Mouse (Mus musculus) adrenal gland, postnatal 4 days (tissue): ENCODE data around the gene Itgbl1. TPM values are rescaled to one million over a fixed set of nuclear protein-coding genes. Genes with fewer than 3 reads are reported as not detected.
"Not testable (repeated sequence)": the region's sequence is repeated elsewhere in the genome, so short reads cannot be mapped to it uniquely, and the experiment has no call there.

Source experiments
- DNase-seq, 2 experiments: peaks; one replicate each; pipeline ENCODE4 v3.0.0; 2021 to 2022; ENCODE audit warnings: low spot score in 2 of 2, mixed read lengths in 2 of 2
- long read RNA-seq, 2 experiments: library from polyadenylated mRNA; stranded (forward); transcript quantifications; one replicate each; pipeline ENCODE4 v2.0.0; 2021
- total RNA-seq, 2 experiments: library from RNA; stranded (reverse); gene quantifications; 2 replicates each; pipeline ENCODE4 v1.2.3; 2021

Gene Itgbl1
- 1 to 10 TPM; 1.8 to 1.9 TPM for total RNA-seq
- long read RNA-seq, experiment 1, full-length matches to known transcripts: 1 of 1 reads
- long read RNA-seq, experiment 1, partial matches to known transcripts: 0 of 1 reads
- long read RNA-seq, experiment 1, other reads (novel, unspliced or antisense): 0 of 1 reads
- long read RNA-seq, experiment 2, partial matches to known transcripts: 1 of 1 reads
- long read RNA-seq, experiment 2, other reads (novel, unspliced or antisense): 0 of 1 reads

DNA sequence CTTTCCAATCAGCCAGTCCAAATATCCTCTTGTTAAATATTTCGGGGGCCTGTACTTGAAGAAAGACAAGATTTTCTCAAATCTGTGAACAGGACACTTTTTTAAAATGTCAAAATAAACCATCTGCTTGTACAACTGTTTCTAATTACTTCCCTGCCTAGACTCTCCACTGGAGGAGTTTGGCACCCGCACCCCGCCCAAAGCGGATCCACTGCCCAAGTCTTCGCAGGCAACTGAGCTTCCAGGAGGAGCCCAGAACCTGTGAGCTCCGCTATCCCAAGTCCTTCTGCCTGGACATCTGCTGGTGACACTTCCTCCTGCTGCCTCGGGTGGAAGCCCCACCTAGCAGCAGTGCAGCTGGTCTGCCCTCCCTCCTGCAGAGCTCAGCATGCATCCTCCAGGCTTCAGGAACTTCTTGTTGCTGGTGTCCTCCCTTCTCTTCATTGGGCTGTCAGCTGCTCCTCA lies at the start of gene Itgbl1:
Gene Itgbl1 (plus strand): TSS at position 51 of the 465 bp plus-strand sequence.
- DNase-seq: no peak

DNA sequence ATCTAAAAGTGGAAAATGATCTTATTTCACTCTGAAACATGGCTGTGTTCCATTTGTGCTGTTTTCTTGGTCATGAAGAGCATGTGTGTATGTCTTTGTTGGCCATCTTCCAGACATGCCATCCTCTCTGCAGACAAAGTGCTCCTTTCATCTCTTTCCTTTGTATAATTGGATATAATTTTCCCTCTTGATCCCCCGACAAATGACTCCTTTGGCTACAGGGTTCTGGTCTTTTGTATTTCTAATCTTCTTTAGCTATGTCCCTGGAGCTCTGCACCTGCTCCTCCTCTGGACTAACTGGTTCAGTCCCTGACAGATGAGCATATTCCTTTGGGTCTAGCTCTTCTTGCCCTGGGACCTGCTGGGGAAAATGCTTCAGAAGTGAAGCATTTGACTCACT lies 36.8 kb upstream of the Itgbl1 start:
- DNase-seq: no peak

DNA sequence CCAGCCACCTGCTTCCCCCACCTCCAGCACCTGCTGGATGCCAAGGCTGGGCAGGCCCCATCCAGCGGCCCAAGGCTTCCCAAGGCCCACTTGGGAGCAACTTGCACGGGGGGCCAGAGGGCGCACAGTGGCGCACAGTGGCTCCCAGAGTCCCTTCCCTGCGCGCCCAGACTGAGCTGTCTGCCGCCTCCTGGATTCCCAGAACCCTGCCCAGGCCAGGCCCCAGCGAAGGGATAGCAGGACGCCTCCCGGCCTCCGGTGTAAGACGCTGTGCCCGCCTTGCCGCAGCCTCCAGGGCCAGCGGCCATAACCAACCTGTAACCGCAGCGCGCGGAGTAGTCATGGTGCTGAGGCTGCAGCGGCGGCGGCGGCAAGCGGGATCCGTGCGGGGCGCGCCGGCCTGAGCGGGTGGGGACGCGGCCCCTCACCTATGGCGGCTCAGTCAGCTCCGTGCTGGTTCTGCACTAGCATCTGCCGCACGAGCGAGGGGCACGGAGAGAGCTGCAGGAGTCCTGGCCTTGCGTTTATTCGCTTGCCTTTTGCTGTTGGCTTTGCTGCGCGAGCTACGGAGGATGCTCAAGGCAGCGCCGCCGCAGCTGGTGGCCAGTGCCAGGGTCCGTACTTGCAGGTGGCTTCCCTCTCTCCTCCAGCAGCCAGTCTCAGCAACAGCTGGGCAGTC lies 33.1 kb upstream of the Itgbl1 start, which contains the start of gene Nalcn:
Gene Nalcn (minus strand): TSS at position 644 of the 679 bp plus-strand sequence.
- DNase-seq: peak; percentile 4 to 10

DNA sequence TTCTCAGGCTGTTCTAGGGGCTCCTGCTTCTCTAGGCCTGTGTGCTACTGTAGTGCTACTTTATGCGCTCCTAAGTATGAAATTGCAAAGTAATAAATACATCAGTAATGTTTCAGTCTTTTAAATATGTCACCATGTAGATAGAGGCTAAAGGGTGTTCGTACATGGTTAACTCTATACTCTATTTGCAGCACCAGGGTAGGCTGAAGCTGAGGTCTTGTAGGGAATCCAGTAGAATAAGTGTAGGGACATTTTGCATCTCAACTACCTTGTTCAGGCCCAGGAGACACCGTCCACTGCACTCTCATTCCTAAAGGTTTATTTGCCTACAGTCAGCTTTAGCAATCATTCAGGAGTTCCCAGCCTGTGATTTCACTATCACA lies 32.6 kb upstream of the Itgbl1 start:
- DNase-seq: no peak

DNA sequence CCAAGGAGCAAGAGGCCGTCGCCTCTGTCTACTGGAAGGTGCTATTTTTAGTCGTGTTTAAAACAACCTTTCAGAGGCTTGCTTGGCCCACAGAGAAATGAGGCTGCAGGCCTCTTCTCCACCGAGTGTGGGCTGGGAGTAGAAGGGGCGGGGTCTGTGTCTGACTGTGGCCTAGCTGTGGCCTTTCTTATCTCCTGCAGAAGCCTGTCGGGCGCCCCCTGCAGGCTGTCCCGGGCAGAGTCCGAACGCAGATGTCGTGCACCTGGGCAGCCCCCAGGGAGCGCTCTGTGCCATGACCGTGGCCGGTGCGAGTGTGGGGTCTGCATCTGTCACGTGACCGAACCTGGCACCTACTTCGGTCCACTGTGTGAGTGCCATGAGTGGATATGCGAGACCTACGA lies 1.3 kb downstream of the Itgbl1 start:
- DNase-seq: peak; percentile 18 to 24

DNA sequence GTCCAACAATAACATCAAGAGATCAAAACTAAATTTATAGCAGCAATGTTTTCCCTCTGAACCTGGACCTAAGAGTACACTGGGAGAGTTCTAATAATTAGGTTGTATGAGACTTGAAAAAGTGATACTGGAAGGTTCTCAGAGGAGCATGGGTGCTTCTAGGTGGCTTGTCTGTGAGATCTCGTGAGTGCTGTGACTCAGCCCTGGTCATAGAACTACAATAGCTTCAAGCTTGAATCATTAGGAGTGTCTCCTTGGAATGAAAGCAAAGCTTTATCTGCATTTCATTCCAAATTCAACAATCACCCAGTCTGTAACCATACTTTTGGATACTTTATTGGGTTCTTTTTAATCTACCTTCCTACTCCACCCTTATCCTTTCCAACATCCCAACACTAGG lies 2.6 kb downstream of the Itgbl1 start:
- DNase-seq: no peak

DNA sequence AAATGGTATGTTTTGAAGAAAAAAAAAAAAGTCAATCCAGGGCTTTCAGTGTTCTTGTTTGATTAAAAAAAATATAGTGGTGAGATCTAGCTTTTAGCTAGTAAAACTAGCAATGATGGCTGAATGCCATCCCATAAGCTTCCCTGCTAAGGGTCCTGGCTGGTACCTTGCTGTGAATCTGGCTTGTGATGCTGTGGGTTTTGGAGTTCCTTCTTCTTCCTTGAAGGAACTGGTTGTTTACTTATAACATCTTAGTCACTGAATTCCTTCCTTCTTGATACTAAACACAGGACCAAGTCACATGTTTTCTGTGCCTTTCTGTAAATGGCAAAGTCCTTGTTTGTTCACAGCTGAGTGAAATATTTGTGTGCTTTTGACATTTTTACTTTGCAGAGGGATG lies 3.4 kb downstream of the Itgbl1 start:
- DNase-seq: no peak

DNA sequence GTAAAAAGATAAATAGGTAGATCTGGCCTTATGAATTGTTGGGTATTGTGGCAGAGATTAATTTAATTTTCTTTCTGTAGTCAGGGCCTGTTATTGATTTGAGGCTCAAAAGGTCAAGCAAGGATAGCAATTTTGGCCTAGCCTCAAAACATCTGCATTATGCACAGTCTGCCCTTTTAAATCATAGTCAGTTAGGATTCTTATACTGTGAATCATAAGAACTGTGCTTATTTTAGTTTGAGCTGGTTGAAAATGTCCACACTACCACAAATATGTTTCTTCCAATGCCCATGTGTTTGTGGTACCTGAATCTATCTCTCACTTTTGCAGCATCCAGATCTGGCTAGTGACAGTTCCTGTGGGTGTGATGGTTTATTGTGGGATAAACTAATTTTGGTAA lies 4.7 kb downstream of the Itgbl1 start:
- no peak for DNase-seq

DNA sequence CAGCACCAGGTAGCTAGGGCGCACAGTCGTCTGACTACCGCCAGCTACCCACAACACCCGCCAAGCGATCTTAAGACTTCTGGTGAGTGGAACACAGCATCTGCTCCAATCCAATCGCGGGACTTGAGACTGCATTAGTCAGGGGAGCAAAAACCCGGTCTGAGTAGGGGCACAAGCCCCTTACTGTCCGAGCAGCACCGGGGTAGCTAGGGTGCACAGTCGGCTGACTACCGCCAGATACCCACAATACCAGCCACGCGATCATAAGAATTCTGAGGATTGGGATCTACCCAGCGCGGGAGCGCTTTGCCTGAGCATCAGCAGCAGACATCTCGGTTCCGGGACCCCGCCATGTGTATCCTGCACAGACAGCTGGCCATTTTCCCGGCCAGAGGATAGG lies 11.3 kb downstream of the Itgbl1 start:
- DNase-seq: not testable (repeated sequence)

DNA sequence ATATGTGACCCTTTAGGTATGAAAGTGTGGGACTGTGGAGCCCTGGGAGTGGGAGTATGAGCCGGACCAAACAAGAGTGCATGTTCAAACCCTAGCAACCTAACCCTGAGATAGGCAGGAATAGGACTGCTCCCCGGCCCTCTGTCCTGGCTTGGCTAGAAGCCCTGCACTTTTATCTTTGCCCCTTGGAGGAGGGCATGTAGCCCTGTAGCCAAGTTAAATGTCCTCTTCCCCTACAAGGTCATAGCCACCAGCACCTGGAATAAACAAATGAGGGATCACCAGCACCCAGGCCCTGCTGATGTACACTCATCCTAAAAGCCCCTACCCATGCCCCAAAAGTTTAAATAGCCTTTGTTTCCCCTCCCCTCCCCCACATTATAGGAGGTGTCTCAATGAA lies 18.3 kb downstream of the Itgbl1 start:
- no peak for DNase-seq

DNA sequence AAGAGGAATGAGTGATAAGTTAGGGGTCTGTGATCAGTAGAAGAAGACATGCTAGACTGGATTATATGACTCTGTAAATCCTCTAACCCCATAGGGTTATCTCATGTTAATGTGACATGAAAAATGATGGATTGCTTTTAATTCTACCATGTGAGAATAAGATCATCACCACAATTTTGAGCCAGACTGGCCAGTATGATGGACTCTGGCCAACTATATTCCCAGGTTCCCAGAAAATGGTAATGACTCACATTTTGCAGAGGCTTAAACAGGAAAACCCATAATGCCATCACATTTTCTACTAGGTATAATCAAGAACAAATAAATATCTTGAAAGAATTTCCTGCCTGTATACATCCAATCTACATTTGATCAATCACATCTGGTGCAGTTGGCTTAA lies 55.0 kb downstream of the Itgbl1 start:
- no peak for DNase-seq

DNA sequence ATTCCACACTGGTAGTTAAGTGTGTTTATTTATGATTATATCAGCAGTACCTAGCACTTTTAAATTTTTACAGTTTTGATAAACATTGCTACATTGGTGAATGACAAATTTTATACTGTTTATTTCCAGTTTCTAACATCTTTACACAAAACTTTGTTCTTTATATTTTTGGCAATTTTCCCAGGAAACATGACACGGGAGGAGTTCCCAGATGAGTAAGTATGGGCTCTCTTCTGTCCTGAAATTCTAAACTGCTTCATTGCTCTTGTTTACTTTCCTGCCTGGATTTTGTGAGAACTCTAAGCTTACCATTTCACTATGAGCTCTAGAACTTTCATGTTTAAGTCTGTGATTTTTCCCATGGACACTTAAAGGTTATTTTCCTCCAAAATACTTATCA lies 82.3 kb downstream of the Itgbl1 start:
- no peak for DNase-seq

DNA sequence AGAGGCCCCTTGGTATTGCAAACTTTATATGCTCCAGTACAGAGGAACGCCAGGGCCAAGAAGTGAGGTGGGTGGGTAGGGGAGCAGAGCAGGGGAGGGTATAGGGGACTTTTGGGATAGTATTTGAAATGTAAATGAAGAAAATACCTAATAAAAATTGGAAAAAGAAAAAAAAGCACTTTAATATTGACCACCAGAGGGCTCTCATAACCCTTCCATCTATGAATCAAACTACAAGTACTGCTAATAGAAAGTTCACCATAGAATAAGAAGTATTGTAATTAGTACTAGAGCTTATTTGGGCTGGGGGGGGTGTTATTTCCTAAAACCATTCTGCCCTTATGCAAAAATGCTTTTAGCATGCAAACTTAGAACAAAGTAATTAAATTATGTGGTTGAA lies 91.2 kb downstream of the Itgbl1 start:
- no peak for DNase-seq

DNA sequence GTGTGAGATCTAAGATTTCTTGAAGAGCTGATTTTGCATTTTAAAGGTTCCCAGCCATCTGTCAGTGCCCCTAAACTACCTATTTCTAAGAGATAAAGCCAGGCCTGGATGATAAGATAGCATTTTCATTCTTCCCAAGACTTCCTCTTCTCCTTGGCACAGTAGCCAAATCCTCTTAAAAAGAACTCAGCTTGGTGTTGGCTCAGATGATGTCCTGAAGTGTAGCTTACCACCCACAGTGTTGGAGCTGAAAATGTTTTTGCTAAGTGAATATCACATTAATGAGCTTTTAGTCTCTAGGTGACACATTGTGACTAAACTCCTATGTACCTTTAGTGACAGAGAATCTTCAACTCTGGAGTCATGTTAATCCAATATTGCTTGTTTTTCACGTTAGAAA lies 99.8 kb downstream of the Itgbl1 start:
- DNase-seq: no peak

DNA sequence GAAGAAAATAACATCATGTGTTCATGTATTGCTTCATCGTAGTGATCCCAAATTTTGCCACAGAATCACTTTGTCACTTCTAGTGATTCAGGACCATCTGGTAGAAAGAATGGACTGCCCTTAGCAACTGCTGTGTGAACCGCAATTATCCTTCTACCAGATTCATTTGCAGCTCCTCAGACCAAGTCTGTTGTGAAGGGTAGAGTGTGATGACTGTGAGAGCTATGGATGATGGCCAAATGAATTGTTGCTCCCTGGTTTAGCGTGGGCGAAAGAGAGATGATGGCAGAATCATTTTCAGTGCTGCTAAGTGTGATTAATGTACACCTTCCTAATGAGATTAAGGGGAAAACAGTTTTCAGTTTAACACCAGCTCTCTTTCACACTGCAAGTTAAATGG lies 100.3 kb downstream of the Itgbl1 start:
- DNase-seq: no peak

DNA sequence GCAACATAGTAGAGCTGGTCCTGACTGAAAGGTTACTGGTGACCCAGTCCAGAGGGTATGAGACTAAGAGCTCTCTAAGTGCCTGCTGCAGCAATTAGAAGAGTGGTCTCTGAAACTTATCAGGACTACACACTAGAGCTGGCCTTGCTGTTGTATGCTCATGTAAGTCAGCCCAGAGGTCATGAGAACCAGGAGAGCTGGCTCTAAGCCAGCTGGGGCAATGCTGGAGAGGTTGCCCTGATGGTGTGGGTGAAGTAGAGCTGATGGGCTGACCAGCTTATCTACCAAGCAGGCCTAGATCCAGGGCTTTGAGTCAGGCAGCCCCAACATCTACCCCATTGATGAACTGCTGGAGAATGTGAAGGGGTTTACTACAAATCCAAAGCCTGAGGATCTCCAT lies 142.0 kb downstream of the Itgbl1 start:
- no peak for DNase-seq

DNA sequence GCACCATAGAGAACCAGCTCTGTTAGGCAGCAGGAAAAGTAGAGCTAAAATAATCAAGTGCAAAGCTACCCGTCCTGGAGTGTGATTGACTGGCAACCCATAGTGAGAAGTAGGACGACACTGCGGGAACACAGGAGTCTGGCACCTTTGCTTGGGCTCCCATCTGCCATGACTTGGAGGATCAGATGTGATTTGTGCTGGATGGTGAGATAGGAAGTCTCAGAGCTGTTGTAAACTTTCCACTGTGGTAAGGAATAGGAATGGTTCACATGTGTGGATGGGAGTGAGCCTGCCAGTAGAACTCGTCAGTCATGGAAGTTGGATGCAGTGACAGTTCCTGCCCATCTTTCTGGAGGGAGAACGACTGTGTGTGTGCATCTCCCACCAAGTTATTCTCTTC lies 177.9 kb downstream of the Itgbl1 start:
- no peak for DNase-seq

DNA sequence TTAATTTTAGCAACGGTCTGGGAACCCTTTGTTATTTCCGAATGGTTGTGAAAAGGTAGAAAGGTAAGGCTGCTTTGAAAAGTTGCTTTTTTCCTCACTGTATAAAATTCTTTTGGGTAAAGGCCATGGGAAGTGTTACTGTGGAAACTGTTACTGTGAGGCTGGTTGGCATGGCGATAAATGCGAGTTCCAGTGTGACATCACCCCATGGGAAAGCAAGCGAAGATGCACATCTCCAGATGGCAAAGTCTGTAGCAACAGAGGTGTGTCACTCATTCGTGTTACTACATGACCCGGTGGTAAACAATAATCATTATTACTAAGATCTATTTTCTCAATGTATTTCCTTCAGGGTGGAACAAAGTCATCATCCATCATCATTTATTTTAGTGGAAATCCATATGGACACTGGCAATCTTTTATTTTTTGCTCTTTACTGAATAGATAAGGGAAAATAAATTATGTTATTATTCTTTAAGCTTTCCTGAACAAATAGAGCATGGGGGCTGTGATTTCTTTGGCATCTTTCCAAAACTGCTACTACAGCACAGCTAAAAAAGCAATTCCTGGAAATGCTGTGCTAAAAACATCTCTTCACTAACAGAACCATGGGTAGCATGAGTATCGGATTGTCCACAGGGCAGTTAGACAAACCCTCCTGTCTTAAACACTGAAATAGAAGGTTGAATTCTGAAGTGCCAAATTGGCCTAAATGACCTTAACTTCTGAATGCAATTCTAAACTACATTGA lies 184.1 kb downstream of the Itgbl1 start:
- no peak for DNase-seq

DNA sequence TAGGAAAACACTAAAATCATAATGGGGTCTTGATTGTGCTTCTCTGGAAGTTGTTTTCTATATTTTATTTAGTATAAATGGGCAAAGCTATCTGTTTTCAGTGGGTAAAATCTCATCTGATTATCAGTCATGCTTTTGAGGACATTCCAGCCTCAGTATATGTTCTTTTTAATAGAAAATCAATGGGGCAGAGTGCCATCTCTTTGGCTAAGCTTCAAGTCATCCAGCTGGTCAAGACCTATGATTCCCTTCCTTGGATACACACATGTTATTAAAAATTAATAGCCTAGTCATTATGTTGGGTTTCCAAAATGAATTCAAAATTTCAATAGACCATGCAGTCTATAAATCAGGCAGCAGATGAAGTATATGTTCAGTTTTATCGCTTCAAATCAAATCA lies 204.8 kb downstream of the Itgbl1 start:
- no peak for DNase-seq

DNA sequence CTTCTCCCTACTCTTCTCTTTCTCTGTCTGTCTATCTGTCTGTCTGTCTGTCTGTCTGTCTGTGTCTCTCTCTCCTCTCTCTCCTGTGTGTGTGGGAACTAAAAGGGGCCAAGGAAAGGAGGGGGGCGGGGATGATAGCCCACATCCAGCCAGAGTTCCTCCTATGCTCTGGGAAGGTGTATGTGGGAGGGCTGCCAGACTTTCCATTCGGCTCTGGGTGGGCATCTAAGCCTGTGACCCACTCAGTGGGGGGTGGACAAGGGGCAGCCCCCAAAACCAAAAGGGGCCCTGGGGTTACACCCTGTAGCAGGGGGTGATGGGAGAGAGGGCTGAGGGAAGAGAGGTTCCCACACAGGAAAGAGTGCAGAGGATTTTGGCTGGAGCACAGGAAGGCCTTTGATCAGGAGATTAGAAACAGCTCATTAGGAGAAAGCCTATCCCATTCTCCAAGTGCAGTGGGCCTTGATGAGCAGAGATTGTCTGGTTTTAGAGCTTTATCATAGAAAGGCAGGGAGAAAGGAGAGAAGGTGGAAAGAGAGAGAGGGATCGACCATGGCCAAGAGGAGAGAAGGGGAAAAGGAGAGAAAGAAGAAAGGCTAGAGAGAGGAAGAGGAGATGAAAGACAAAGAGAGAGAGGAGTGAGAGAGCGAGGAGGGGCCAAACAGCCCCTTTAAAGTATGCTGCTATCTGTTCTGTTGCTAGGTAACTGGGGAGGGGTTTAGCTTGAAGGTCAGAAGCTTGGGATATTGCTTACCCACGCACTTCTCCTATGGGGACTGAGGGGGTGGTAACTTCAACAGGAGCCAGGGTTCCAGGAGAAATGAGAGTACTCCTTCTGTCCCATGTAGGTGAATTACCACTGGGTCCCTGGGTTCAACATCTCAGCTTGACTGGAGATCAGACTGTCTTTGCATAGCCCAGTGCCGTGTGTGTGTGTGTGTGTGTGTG lies 206.3 kb downstream of the Itgbl1 start:
- no peak for DNase-seq

DNA sequence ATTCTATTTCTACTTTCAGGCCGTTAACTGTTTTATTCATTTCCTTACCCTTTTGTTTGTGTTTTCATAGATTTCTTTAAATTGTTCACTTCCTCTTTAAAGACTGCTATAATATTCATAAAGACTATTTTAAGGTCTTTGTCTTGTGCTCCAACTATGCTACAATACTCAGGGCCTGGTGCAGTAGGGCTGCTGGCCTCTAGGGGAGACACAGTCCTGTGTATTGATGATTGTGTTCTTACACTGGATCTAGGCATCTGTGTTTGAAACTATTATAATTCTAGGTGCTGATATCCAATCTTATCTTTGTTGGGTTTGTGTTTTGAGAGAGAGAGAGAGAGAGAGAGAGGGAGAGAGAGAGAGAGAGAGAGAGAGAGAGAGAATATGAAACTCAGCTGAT lies 268.1 kb downstream of the Itgbl1 start:
- no peak for DNase-seq
